Mouse (Mus musculus) embryo, embryonic 10 days (tissue): ENCODE data around the gene Mmgt2.
"Not testable (repeated sequence)": the region's sequence is repeated elsewhere in the genome, so short reads cannot be mapped to it uniquely, and the experiment has no call there.

Experiments used
- DNase-seq: peaks from one replicate; pipeline ENCODE4 v3.0.0-alpha.2; 2015; ENCODE audit warnings: low spot score

Gene Mmgt2

DNA sequence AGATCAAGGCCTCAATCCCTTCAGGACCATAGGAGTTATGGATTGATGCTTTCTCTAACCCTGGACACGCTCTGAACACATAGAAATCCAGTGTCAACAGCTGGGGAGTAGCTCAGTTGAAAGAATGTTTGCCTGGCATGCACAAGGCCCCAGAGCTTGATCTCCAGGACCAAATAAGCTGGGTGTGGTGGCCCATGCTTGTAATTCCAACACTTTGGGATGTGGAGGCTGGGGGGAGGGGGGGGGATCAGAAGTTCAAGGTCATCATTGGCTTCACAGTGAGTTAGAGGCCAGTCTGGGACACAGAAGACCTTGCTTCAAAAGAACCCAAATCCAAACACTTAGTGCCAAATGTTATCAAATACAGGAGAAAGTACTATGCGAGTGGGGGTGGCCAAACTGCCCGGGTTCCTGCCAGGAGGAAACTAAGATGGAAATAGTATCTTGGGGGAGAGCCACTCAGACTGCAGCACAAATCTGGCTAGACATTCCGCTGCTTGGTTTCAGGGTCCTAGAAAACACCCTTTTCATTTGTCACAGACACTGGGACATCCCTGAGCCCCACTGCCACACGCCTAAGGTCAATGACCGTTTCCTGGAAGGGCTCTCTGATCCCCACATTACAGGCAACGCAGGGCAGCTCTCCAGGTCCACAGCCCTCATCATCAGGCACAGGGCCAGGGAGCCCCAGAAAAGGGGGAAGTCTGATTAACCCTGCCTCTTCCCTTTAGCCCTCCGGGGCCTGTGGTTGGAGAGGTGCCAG is 2.6 kb upstream of the Mmgt2 start:
- no peak for DNase-seq

DNA sequence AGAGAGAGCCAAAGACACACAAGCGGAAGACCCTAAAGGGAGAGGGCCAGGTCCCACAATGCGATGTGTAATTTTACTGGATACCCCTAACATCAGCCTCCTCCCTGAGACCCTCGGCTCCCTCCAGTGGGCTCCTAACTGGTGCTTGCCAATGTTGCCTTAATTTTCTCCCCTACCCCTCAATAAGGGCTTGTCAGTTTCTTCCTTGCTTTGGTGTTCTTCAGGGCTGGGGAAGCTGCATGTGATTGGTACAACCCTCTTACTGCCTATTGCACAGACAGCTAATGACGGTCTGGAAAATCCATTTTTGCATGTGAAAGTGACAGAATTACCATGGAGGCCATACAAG is 2.0 kb upstream of the Mmgt2 start:
- DNase-seq: no peak

DNA sequence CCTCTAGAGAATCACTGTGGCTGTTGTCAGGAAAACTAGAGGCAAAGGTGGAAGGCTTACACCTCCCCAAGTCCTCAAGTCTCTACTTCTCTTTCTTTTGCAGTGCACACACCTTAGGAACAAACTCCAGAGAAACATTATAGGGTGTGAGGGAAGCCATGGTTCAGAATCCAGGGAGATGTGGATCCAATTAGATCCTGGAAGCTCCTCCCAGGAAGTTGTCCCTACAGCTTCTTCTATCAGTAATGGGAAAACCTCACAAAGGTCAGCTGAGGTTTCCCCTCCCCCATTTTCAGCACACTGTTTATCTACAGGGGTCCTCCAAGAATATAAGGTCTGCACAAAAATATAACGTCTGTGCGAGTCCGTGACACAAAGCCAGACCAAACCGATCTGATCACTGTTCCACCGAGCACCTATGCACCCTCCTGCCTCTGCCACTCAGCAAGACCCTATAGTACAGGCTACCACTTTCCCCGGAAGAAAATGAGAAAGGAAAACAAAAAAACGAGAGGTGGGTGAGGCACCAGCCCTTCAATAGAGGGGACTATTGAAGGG is 1.4 kb upstream of the Mmgt2 start:
- DNase-seq: no peak

DNA sequence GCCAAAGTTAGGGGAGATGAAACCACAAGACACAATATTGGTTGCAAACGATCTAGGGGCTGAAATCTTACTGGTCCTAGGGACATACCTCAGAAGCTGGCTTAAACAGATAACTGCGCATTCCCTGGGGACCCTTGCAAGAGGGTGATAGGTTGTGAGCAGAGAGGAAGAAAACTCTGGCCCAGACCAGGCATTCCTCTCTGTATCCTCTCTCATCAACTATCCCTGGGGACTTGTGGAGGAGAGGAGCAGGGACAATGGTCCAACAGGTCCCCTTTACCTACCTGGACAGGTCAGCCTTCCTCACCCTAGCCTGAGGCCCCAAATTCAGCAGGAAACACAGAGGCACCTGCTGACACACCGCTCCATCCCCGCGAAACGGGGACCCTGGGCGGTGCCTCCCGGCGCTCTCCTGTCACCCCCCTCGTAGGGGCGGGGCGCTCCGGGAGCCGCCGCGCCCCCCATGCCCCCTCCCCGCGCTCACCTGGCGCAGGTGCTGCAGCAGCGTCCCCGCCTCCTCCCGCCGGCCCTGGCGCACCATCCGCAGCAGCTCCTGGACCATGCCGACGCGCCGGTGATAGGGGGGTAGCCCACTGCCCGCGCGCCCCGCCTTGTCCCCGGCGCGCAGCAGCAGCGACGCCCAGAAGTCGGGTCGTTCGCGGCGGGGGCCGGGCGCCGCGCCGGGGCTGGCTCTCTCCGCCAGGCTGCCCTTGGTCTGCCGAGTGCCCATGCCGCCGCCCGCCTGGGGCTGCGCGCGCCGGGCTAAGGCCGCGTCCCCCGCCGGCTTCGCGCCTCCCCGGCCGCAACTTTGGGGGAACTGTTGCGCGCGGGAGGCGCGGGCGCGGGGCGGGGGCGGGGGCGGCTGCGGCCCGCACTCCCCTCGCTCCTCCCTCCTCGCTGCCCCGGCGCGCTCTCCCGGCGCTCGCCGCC is 538 bp upstream of the Mmgt2 start, which contains the start of gene Lrrc75a:
Gene Lrrc75a, minus strand, starts transcription at position 863 of the 930 bp plus-strand sequence.
- peak; percentile 60 for DNase-seq

DNA sequence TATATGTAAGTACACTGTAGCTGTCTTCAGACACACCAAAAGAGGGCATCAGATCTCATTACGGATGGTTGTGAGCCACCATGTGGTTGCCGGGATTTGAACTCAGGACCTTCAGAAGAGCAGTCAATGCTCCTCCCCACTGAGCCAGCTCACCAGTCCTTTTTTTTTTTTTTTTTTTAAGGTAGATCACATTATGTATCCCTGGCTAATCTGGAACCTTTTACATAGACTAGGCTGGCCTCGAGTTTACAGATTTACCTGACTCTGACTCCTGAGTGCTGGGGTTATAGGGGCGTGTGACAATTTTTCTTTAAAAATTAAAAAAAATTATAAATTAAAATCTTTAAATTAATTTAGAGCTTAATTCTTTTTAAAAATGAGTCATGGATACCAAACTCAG is 1.3 kb downstream of the Mmgt2 start:
- DNase-seq: not testable (repeated sequence)

DNA sequence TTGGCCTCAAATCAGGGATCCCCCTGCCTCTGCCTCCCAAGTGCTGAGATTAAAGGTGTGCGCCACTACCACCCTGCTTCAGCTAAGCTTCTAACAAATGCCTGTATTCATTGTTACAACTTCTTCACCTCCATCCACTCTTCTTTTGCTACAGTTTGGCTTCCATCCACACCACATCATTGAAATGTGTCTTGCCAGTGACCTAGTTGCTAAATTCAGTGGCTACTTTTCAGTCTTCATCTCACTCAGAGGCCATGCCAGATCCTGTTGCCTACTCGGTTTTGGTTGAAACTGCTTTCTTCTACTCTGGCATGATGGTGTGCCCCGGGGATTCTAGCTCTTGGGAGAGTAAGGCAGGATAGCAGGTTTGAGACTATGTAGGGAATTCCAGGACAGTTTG is 3.1 kb downstream of the Mmgt2 start:
- DNase-seq: no peak

DNA sequence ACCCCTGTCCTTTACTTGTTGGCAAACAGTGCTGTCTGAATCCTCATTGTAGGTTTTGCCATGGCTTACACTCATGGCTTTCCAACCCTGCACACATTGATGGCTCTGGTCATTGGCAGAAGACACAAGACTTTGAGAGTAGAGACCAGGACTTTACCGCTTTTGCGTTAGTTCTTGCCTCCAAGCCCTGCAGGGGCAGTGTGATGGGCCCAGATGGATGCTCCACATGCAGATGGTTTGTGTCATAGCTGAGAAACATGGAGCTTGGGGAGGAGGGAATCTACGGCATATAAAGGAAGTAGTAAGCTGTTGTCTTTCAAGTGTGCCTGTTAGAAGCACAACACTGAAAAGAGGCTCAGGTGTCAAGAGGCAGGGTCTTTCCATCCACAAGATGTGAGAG is 3.6 kb downstream of the Mmgt2 start:
- DNase-seq: no peak

DNA sequence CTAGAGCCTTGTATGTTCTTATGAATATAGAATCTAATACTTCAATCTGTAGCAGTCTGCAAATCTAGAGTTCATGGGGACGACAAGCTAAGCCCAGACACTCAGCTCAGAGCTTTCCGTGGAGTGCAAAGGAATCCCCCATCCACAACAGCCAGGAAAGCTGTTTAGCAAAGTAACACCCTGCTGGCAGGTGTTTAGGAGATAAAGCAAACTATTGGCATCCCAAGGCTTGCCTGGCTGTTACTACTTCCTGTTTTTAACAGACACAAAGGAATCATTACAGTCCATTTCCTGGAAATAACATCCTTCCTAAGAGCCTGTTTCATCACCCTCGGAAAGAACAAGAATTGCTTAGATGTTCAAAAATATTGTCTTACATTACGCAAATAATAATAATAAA is 12.4 kb downstream of the Mmgt2 start:
- no peak for DNase-seq

DNA sequence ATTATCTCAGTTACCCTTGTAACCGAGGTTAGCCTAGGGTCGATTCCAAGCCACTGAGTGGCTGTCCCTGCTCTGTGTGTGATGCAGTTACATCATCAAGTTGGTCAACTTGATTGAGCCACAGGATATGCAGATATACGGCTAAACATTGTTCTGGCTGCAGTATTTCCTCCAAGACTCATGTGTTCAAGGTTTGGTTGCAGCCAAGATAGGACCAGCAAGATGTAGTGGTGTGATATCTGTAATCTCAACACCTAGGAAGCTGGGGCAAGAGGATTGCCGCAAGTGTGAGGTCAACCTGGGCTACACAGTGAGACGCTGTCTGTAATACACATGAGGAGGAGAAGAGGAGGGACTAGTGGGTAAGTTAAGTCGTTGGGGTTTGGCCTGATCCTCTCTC is 15.8 kb downstream of the Mmgt2 start:
- DNase-seq: no peak

DNA sequence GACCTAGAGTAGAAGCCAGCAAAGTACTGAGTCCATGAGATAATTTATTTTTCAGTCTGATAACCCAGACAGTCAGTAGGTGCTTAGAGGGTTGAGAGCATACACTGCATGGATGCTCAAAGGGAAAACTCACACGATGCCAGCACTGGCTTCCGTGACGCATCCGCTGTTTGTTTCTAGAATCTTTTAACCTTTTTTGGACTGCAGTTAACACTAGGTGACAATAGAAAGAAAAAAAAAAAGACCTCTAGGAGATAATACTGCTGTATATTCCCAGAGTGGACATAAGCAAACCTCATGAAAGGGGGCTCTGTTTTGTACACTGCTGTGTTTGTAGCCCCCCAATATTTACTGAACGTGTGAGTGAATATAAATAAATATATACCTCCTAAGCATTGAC is 20.5 kb downstream of the Mmgt2 start:
- DNase-seq: no peak

DNA sequence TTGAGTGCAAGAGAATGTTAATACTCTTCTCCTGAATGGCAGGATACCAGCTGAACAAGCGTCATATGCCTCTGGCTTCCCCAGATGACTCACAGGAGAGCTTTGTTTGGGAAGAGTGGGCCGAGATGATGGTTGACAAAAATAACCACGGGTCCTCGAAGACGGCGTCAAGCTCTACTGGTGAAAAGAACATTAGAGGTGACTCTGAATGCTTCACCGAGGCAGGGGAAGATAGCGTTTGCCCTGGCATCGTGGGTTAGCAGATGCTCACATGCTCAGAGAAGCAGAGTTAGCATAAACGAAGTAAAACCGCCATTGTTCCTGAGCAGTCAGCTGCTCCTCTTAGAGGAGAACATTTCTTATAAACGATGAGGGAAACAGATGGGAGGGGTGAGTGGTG is 21.0 kb downstream of the Mmgt2 start:
- DNase-seq: no peak

DNA sequence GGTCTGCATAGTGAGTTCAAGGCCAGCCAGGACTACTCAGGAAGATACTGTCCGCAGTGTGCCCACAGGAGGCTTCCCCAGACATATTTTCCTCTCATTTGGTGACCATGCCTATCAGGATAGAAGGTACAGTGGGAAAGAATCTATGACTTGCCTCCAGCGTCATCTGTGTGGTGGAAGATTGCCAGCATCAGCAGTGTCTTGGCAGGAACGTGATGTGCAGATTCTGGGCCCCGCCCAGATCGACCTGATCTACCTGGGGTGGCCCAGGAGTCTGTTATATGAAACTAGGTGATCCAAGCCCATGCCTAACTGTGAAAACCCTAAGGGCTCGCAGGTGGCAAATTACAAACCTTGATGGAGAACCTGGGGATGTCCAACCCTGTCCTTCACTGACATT is 21.5 kb downstream of the Mmgt2 start:
- DNase-seq: no peak

DNA sequence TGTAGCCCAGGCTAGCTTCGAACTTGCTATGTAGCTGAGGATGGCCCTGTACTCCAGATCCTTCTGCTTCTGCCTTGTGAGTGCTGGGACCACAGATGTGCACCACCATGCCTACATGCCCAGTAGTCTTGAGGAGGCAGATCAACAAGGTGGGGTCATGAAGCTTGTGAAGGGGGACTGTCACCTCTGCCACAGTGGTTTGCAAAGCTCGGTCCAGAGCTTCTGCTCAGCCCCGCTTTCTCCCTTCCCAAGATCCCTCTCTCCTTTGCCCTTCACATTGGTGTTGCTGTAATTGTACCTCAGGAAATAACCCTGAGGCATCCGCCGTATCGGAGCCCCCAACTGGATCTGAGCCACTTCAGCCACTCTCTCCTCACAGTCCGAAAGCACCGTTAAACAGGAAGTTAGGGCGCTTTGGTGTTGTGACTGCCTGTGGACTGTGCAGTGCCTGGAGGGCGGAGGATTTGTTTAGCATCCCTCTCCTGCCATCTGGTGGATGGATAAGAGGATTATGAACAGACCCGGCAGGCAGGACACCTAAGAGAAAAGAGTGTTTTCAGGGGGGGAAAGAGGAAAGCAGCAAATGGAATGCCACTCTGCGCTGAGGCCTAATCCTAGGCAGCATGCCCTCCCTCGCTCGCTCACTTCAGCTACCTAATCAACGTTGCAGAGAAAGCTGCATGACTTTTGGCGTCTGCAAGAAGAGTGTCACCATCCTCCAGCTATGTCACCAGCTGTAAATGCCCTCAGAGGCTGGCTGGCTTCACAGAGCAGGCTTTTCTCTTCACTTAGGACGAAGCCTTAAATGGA is 27.2 kb downstream of the Mmgt2 start:
- peak; percentile 95 for DNase-seq

DNA sequence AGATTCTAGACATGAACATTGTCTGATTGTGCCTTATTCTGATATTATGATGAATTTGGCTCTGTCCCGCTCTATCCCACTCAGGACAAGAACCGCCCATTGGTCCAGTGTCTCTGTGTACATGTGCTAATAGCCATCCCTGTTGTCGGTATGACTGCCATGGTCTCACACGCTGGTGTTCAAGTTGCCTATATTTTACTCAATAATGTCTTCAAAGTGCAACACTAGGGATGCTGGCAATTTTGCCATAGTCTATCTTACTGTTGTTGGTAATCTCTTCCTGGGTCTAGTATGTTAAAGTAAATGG is 27.8 kb downstream of the Mmgt2 start:
- no peak for DNase-seq

DNA sequence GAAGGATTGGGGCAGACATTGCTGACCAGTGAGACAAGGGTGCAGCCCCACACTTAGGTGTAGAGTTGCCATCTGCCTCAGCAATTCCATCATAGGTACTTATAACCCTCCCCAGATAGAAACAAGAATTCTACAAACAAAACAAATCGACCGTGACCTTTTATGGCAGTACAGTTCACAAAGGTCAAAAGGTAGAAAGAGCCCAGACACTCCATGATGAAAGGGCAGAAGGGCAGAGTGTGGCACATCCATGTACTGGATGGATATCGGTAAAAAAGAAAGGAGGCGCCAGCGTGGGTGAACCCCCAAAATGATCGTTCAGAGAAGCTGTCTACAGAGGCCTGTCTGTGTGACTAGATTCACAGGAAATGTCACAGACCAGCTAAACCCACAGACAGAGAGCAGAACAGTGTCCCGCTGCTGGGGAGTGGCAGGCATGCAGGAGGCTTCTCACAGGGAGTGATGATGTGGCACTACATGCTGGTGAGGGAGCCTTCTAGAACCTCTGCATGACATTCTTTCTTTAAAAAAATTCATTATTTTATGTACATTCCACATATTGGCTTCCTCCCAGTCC is 30.4 kb downstream of the Mmgt2 start:
- DNase-seq: no peak

DNA sequence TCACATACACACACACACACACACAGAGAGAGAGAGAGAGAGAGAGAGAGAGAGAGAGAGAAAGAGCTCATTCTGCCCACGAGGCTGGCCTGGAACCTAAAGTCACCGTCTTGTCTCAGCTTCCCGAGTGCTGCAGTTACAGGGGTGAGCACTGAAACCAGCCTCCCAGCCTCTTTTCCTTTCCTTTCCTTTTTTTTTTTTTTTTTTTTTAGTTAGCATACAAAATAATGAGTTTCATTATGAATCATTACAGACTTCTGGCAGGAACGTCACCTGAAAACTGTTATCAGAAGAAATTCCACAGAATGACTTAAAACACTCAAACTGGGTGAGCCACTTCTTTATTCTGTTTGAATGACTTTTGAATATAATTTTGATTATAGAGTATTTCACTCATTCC is 31.5 kb downstream of the Mmgt2 start:
- no peak for DNase-seq

DNA sequence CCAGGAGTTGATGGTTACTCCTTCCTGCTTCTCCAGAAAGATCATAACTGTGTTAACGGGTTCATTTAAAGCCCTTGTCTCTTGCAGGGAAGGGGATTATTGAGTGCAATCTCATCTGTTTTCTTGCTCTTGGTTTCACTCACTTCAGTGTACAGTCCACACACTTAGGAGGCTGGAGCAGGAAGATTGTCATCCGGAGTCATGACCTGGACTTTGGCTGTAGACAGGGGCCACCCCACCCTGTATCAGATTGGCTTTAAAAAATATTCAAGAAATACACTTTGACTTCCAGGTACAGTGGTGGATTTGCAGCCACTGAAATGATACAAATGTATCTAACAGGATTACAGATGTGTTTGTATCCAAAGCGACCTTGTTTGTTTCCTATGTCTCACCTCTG is 43.1 kb downstream of the Mmgt2 start:
- no peak for DNase-seq

DNA sequence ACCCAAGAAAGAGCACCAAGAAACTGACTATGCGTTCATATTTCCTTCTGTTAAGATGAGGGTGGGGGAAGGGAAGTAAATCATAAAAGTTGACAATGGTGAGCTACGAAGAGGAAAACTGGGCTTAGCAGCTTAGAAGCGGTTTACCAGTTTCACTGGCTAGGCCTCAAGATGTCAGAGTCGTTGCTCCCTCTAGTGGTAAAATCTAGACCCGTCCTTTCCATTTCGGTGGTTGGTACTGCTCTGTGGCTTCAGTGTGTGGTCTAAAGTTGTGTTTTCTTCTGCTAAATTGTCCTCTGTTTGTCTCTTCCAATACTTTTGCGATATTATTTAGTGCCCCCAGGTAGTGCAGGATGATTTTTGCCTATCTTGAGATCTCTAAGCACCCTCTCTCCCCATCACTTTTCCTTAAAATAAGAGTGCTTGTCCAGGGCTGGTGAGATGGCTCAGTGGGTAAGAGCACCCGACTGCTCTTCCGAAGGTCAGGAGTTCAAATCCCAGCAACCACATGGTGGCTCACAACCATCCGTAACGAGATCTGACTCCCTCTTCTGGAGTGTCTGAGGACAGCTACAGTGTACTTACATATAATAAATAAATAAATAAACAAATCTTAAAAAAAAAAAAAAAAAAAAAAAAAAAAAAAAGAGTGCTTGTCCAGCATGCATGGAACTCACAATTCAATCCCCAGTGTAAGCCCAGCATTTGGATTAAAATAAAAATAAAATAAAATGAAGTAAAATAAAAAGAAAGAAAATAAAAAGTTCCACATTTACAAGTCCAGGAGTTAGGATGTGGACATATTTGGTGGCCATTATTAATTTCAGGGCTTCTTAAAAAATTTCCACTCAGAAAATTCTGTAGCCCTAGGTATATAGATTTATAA is 45.1 kb downstream of the Mmgt2 start:
- DNase-seq: peak; percentile 91

DNA sequence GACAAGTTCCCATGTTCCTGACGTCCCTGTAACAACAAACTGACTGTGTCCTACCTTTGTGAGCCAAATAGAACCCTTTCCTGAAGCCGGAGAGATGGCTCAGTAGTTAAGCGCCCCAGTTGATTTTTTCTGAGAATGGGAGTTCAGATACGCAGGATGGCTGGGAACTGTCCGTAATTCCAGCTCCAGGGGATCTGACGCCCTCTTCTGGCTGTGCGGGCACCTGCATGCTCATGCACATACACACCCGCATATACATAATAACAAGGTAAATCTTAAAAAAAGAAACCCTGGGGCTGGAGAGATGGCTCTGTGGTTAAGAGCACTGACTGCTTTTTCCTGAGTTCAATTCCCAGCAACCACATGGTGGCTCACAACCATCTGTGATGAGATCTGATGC is 46.7 kb downstream of the Mmgt2 start:
- no peak for DNase-seq

DNA sequence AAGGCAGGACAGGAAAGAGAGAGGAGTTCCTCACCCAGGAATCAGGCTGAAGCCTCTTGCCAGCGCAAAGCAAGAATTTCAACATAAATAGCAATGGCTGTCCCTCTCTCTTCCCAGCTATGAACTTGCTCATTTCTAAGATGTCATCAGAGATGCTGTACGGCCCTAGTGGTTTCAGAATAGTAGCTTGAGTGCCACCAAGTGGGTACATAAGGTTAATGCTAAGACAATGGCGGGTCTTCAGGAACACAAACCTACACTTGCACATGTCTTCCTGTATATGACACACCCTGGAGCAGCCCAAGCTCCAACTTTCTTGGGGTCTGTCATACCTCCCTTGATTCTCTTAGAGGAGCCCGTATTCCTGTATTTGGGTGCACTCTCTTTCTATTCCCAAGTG is 51.3 kb downstream of the Mmgt2 start:
- no peak for DNase-seq

DNA sequence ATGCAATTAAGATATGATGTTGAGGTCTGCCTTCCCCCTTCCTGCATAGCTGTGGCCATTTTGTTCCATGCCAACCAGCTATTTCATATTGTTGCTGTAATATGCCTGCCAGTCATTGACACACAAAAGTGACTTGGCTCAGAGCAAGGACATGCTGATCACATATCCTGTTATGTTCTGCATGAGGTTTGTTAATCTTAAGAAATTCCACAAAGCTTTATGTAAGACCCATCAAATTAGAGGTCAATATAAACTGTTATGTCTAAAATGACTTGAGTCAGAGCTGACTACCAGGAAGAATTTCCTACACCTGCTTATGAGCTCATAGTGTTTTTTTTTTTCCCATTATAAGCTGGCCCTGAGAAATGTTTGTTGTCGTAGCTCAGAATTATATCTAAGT is 52.8 kb downstream of the Mmgt2 start:
- no peak for DNase-seq
